Mouse (Mus musculus): Measurements from ENCODE around the gene Gm45233. TPM values are rescaled to one million over a fixed set of nuclear protein-coding genes. Genes with fewer than 3 reads are reported as not detected.
A peak's percentile ranks its signal among the peaks of the same experiment; 100 is the strongest.
"Not testable (repeated sequence)": the region's sequence is repeated elsewhere in the genome, so short reads cannot be mapped to it uniquely, and the experiment has no call there.

Gm45233 gene
- 1 to 10 TPM in 1 of 2 experiments, under 1 TPM in 1; 0.45 to 1.5 TPM for total RNA-seq (2021)
- long read RNA-seq, experiment 1, partial matches to known transcripts = 0 of 24 reads
- long read RNA-seq, experiment 1, other reads (novel, unspliced or antisense) = 24 of 24 reads
- long read RNA-seq, experiment 2, partial matches to known transcripts = 0 of 34 reads
- long read RNA-seq, experiment 2, other reads (novel, unspliced or antisense) = 34 of 34 reads

- intact Hi-C loops (cut with DNase I) = loop anchor here (2.0 to 10.0 kb wide), 3 partner anchors 21 to 228 kb away; partner anchors contain the start of gene Ctu1
- peak; percentile 92 to 93 for DNase-seq
These were observed at the start of gene Gm45233, which contains the start of gene Etfb for GRCm38 (mm10) chr7:43443917-43444293. Gene Gm45233, plus strand, starts transcription at chr7:43444128. Gene Etfb, plus strand, starts transcription at chr7:43444083.

DNA sequence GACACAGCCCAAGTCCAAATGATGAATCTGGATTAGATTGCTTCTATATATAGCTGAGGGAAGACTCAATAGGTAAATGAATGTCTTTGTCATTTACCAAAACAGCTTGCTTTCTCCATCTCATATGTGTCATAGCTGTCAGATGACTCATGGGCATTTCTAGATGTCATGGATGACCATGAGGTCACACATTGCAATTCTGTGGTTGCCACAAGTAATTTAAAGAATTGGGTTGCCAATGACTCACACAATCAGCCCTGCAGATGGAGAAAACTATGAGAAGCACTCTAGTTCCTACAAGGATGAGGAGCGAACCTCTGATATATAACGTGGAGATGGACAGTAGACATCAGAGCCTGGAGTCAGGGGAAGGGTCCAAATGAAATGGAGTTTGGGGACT is 44.4 kb upstream of the Gm45233 start:
- intact Hi-C loops (cut with DNase I) = no loop called here
- no peak for DNase-seq

DNA sequence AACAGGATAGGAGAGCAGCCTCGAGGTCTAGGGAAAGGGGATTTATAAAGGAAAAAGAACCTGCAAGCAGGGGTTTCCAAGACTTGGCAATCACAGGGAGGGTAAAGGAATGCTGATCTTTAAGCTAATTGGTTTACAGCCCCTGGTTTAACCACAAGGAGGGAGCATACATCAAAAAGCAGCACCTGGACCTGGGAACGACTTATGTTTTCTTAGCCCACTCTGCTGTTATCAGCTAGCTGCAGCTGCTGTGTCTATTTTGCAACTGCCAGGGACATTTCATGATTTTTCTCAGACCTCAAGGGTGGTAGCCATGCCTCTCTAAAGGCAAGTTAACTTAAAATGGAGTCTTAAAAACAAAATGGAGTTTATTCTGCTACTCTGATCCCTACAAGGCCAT is 41.2 kb upstream of the Gm45233 start:
- intact Hi-C loops (cut with DNase I) = no loop called here
- DNase-seq = no peak

GRCm38 (mm10) chr7:43407573-43407972 is 36.4 kb upstream of the Gm45233 start:
- DNase-seq = no peak
- intact Hi-C loops (cut with DNase I) = no loop called here

DNA sequence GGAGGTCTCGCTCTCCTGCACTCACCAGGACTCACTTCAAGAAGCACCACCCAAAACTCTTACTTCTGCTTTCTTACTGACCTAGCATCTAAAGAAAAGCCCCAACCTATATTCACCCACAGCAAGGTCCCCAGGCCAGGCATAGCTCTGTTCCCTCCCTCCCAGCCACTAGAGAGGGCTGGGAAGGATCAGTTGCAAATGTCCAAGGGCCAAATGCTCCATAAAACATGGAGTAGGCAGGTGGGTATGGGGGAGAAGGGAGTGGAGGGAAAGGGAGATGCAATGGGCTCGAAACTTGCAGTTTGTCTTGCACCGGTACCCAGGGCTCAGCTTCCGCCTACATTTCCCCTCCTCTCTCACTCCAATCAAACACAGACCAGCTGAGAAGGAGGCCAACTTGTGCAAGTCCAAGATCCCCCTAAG is 35.8 kb upstream of the Gm45233 start, which contains the start of gene Siglecg:
Gene Siglecg, plus strand, starts transcription at position 74 of the 423 bp plus-strand sequence.
- intact Hi-C loops (cut with DNase I) = no loop called here
- no peak for DNase-seq

GRCm38 (mm10) chr7:43409084-43409483 is 34.8 kb upstream of the Gm45233 start:
- no peak for DNase-seq
- intact Hi-C loops (cut with DNase I) = no loop called here

- DNase-seq; intact Hi-C loops (cut with DNase I): not testable (repeated sequence)
These were observed 32.2 kb upstream of the Gm45233 start for GRCm38 (mm10) chr7:43411724-43412123.

DNA sequence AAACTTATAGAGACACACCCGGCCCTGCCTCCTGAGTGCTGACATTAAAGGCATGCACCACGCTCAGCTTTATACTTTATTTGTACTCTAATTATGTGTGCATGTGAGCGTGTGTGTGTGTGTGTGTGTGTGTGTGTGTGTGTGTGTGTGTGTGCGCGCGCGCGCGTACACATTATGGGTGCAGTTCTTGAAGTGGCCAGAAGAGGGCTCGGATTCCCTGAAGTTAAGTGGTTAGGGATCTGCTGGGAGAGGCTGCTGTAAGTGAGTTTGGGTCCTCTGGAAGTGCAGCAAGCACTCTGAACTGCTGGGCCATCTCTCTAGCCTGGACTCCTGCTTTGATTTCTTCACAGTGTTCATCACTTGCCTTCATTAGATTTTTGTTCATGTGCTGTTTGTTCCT is 26.6 kb upstream of the Gm45233 start:
- intact Hi-C loops (cut with DNase I) = no loop called here
- no peak for DNase-seq

- intact Hi-C loops (cut with DNase I) = loop anchor here (1.0 to 5.0 kb wide), 2 partner anchors 42 to 139 kb away; partner anchors contain the start of gene Zfp658
- DNase-seq = peak; percentile 86 to 93
These were observed 20.8 kb upstream of the Gm45233 start for GRCm38 (mm10) chr7:43422995-43423617.

DNA sequence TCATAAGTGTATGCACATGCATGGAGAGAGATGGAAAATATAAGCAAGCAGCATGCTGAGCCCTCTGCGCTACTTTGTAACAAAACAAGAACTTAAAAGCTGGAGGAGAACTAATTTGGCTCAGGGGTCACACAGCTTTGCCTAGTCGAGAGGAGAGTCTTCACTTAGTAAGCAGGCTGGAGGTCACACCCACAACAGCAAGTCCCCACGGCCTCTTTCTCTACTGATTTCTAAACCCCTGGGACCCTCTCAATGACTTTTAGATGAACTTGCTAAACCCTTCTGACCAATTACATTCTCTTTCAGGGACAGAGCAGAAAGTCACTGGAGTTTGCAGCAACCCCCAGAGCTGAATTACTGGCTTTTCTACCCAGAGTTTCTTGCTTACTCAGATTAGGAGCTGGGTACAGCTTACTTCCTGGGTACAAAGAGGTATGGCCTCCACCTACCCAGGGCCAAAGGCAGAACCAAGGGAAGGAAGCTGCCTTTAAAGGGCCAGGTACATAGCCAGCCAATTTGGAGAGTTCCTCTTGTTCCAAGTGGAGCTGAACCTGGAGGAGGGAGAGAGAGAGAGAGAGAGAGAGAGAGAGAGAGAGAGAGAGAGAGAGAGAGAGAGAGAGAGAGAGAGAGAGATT is 19.8 kb upstream of the Gm45233 start:
- no peak for DNase-seq
- intact Hi-C loops (cut with DNase I) = loop anchor here (1.0 to 5.0 kb wide), 2 partner anchors 41 to 138 kb away; partner anchors contain the start of gene Zfp658

DNA sequence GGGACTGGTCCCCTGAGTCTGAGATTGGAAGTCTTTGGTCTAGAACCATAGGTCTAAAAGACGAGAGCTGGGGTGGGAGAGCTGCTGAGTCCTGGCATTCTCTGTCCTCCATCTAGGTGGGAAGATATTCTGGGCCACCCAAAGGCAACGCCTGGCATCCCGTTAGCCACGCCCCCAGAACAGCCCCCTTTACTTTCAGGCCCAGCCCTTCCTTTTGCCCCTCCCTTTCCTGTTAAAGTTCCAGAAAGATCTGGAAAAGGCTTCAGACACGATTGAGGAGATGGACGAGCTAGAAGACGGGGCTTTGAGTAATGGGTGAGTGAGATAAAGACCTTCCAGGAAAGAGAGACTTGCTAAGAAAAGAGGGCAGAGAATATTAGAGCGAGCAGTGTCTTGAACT is 16.5 kb upstream of the Gm45233 start, which contains the start of gene Lim2:
Gene Lim2, plus strand, starts transcription at position 265 of the 400 bp plus-strand sequence.
- intact Hi-C loops (cut with DNase I) = no loop called here
- no peak for DNase-seq

DNA sequence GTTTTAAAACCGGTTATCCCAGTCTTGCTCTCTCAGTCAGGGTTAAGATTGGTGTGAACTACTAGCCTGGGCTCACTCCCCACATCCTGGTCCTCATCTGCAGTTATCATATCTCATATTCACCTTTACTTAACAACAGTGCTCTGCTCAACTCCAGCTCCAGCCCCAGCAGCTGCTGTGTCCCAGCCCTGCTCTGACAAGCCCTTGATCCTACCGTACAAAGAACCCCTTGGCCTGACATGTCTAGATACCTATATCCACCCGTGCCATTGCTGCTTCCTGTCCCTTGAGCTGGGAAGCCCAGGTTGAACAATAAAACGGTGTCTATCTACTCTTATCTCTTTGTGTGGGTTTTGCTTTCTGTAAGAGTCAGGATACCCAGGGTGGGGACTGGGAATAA is 14.4 kb upstream of the Gm45233 start:
- intact Hi-C loops (cut with DNase I) = no loop called here
- no peak for DNase-seq

- DNase-seq = no peak
- intact Hi-C loops (cut with DNase I) = no loop called here
These were observed 11.0 kb upstream of the Gm45233 start for GRCm38 (mm10) chr7:43432891-43433290.

DNA sequence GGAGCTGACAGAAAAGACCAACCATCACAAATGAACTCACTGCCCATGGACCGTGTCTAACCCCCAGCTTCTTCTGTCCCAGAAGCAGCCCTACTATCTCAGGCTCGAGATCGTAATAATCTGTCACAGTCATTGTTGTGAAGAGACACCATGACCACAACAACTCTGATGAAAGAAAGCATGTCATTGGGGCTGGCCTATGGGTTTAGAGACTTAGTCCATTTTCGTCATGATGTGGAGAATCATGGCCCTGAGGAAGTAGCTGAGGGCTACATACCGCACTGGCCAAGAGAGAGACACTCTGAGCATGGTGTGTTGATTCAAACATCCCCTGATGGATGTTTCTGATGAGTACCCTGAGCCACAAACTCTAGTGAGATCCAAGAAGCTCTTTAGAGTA is 9.3 kb upstream of the Gm45233 start:
- no peak for DNase-seq
- intact Hi-C loops (cut with DNase I) = no loop called here

DNA sequence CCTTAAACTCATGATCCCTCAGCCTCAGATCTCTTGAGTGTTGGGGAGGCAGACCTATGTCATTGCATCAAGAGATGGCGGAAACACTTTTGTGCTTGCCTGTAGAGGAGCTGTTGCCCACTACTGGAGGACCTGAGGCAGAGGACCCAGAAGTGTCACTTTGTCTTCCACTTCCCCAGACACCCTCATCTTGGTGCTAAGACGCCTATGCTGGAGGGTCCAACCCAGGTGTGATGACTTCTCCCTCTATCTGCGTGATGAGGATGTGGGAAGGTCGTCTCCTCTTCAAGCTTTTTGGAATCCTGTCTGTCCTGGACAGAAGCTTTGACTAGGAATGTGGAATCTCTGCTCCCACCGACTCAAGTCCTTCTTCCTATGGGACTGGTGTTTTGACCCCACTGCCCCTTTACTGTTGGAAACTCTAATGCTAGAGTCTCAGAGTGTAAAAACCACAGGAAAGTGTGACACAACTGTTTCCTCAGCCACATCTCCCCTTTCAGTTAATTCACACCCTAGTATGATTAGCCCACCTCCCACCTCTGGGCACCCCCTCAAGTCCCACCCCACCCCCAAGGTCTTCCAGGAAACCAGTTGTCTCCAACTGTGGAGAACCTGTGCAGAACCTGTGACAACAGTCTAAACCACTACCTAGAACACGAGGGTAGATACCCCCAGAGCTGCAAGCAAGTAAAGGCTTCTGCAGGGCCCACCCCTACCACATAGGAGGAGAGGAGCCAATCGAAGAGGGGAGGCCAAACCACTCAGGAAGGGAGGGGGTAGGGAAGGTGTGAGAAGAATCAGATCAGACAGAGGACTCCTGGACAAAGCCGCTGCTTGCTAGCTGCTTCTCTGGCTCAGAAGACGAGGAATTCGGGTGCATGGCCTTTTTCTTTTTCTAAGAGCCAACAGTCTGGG is 7.3 kb upstream of the Gm45233 start, which contains the start of gene Nkg7:
Gene Nkg7, plus strand, starts transcription at position 733 of the 915 bp plus-strand sequence.
- intact Hi-C loops (cut with DNase I) = no loop called here

GRCm38 (mm10) chr7:43438611-43439010 is 5.3 kb upstream of the Gm45233 start:
- intact Hi-C loops (cut with DNase I) = no loop called here
- DNase-seq = no peak

More for the DNA sequence above, 7.3 kb upstream of the Gm45233 start, which contains the start of gene Nkg7:
- no peak for DNase-seq

GRCm38 (mm10) chr7:43440482-43440881 is 3.4 kb upstream of the Gm45233 start, which contains the start of gene Cldnd2:
Gene Cldnd2, plus strand, starts transcription at chr7:43440782.
- intact Hi-C loops (cut with DNase I) = loop anchor here (5.0 to 10.0 kb wide), 2 partner anchors 136 to 232 kb away; partner anchors contain the start of gene Ctu1
- no peak for DNase-seq

GRCm38 (mm10) chr7:43441071-43441470 is 2.9 kb upstream of the Gm45233 start:
- no peak for DNase-seq
- intact Hi-C loops (cut with DNase I) = loop anchor here (5.0 to 10.0 kb wide), 2 partner anchors 136 to 231 kb away; partner anchors contain the start of gene Ctu1

DNA sequence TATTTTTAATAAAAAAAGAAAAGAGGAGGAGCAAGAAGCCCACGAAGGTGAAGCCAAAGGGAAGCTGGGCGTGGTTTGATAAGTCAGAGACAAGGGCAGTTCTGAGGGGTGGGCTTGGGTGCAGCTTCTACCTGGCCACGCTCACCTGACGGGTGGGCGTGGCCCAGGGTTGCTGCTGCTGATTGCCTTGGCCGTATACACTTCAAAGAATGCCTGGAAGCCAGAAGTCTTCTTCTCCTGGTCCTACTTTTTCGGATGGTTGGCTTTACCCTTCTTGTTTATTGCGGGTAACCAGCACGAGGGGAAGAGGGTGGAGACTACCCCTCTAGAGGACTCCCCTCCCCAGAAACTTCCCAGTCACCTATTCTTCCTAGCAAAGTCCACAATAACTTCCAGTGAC is 1.2 kb upstream of the Gm45233 start:
- intact Hi-C loops (cut with DNase I) = loop anchor here (5.0 to 10.0 kb wide), 2 partner anchors 138 to 230 kb away; partner anchors contain the start of gene Ctu1
- no peak for DNase-seq
